Mouse (Mus musculus) neural tube, embryonic 12.5 days (tissue): Measurements from ENCODE around the gene Lamb2. TPM values are rescaled to one million over a fixed set of nuclear protein-coding genes. Genes with fewer than 3 reads are reported as not detected.
A peak's percentile ranks its signal among the peaks of the same experiment; 100 is the strongest.

Experiments
- ATAC-seq: fragments of 200-750 bp; cut with Nextera tagmentation; 2 replicates; pipeline ENCODE4 v1.8.0; 2017; ENCODE audit warnings: low read depth, mild to moderate bottlenecking, moderate TSS enrichment, moderate library complexity; ENCODE audit not compliant: low FRiP score
- H3K27ac ChIP-seq: fragments of 300-500 bp; sonication (generic); 2 replicates; pipeline ENCODE4 v1.5.1; 2016
- H3K27me3 ChIP-seq: fragments of 300-500 bp; sonication (generic); replicated peaks from 2 replicates; pipeline ENCODE4 v1.6.1; 2016; ENCODE audit warnings: mild to moderate bottlenecking
- H3K36me3 ChIP-seq: fragments of 300-500 bp; sonication (generic); 2 replicates; pipeline ENCODE4 v1.6.1; 2016; ENCODE audit warnings: mild to moderate bottlenecking
- H3K4me1 ChIP-seq: fragments of 300-500 bp; sonication (generic); 2 replicates; pipeline ENCODE4 v1.6.1; 2016
- H3K4me2 ChIP-seq: fragments of 300-500 bp; sonication (generic); replicated peaks from 2 replicates; pipeline ENCODE4 v1.6.1; 2016; ENCODE audit warnings: mild to moderate bottlenecking
- H3K4me3 ChIP-seq: fragments of 300-500 bp; sonication (generic); 2 replicates; pipeline ENCODE4 v1.5.1; 2016
- H3K9ac ChIP-seq: fragments of 300-500 bp; sonication (generic); 2 replicates; pipeline ENCODE4 v1.6.1; 2016; ENCODE audit warnings: mild to moderate bottlenecking
- H3K9me3 ChIP-seq: fragments of 300-500 bp; sonication (generic); 2 replicates; pipeline ENCODE4 v1.6.1; 2016; ENCODE audit warnings: mild to moderate bottlenecking
- WGBS: fragments of 180-500 bp; shearing (Covaris S2); methylation state at CpG from one replicate; pipeline ENCODE4 v1.1.7; 2016; 5-methylcytosine and 5-hydroxymethylcytosine counted together
- polyA plus RNA-seq: library from polyadenylated mRNA; unstranded; fragments of >200 nt; fragmentation: Nextera tagmentation; extraction: Ambion mirVana; gene quantifications from 2 replicates; pipeline ENCODE4 v1.2.1, GENCODE M21; 2016

Gene Lamb2
- polyA plus RNA-seq, 1 experiment from 2014 or later = 28.6 TPM

GRCm38 (mm10) chr9:108452291-108452906 lies 27.1 kb upstream of the Lamb2 start:
- H3K27ac ChIP-seq = peak overlapping the region; percentile 4; the same call in 1 of the 2 replicates
- under 1% methylated on average over 40 of the region's 40 CpGs for WGBS
- peaks cover 42% of the 10 kb centered on the region for H3K4me1 ChIP-seq
- peak overlapping the region; percentile 49 for H3K4me3 ChIP-seq
- H3K36me3 ChIP-seq = peaks cover 13% of the 10 kb centered on the region; the same call in 1 of the 2 replicates
- peak; percentile 73 for ATAC-seq
- no peaks in the 10 kb centered on the region for H3K27me3 ChIP-seq
- no peaks in the 10 kb centered on the region for H3K9me3 ChIP-seq
- peak overlapping the region; percentile 74 for H3K4me2 ChIP-seq
- H3K9ac ChIP-seq = peak overlapping the region; percentile 60

- H3K4me2 ChIP-seq = peak overlapping the region; percentile 74
- ATAC-seq = no peak
- H3K36me3 ChIP-seq = peaks cover 8% of the 10 kb centered on the region; the same call in 1 of the 2 replicates
- H3K9ac ChIP-seq = peak overlapping the region; percentile 60
- H3K9me3 ChIP-seq = no peaks in the 10 kb centered on the region
- no peak overlapping the region for H3K27ac ChIP-seq
- H3K4me3 ChIP-seq = peak overlapping the region; percentile 49
- peaks cover 42% of the 10 kb centered on the region for H3K4me1 ChIP-seq
- WGBS = 58% methylated on average over 6 of the region's 6 CpGs
- no peaks in the 10 kb centered on the region for H3K27me3 ChIP-seq
Measured at GRCm38 (mm10) chr9:108452911-108453310, 26.6 kb upstream of the Lamb2 start.

- Histone ChIP-seq H3K36me3 (0 out of 2 replicates have a peak, but pooled peaks cover 2% of the 10 kb centered on the region), H3K4me3 (no peak overlapping the region), H3K27ac (no peak overlapping the region), H3K4me1 (peaks cover 37% of the 10 kb centered on the region), H3K4me2 (no peak overlapping the region), H3K27me3 (no peaks in the 10 kb centered on the region), H3K9ac (no peak overlapping the region), H3K9me3 (no peaks in the 10 kb centered on the region)
- WGBS = 86% methylated on average over 4 of the region's 4 CpGs
- ATAC-seq = no peak
Measured at GRCm38 (mm10) chr9:108453458-108453857, 26.1 kb upstream of the Lamb2 start.

- ATAC-seq = no peak
- Histone ChIP-seq H3K9ac (no peak overlapping the region), H3K4me1 (peaks cover 28% of the 10 kb centered on the region), H3K4me3 (no peak overlapping the region), H3K4me2 (no peak overlapping the region), H3K36me3 (no peaks in the 10 kb centered on the region), H3K27ac (no peak overlapping the region), H3K27me3 (no peaks in the 10 kb centered on the region), H3K9me3 (no peaks in the 10 kb centered on the region)
- 85% methylated on average over 6 of the region's 6 CpGs for WGBS
Measured at GRCm38 (mm10) chr9:108454429-108454828, 25.1 kb upstream of the Lamb2 start.

- WGBS = 80% methylated on average over 12 of the region's 12 CpGs
- Histone ChIP-seq H3K4me1 (peaks cover 16% of the 10 kb centered on the region), H3K36me3 (no peaks in the 10 kb centered on the region), H3K4me2 (no peak overlapping the region), H3K27ac (no peak overlapping the region), H3K27me3 (no peaks in the 10 kb centered on the region), H3K9me3 (no peaks in the 10 kb centered on the region), H3K4me3 (no peak overlapping the region), H3K9ac (no peak overlapping the region)
- no peak for ATAC-seq
Measured at GRCm38 (mm10) chr9:108455747-108456571, 23.6 kb upstream of the Lamb2 start.

- WGBS = 88% methylated on average over 10 of the region's 10 CpGs
- Histone ChIP-seq H3K27ac (no peak overlapping the region), H3K27me3 (no peaks in the 10 kb centered on the region), H3K9ac (no peak overlapping the region), H3K4me1 (peaks cover 15% of the 10 kb centered on the region), H3K4me2 (no peak overlapping the region), H3K36me3 (no peaks in the 10 kb centered on the region), H3K9me3 (no peaks in the 10 kb centered on the region), H3K4me3 (no peak overlapping the region)
- no peak for ATAC-seq
Measured at GRCm38 (mm10) chr9:108456953-108457352, 22.6 kb upstream of the Lamb2 start.

GRCm38 (mm10) chr9:108459939-108460318 lies 19.6 kb upstream of the Lamb2 start:
- Histone ChIP-seq H3K27ac (no peak overlapping the region), H3K36me3 (peaks cover 23% of the 10 kb centered on the region), H3K9me3 (no peaks in the 10 kb centered on the region), H3K4me1 (peaks cover 13% of the 10 kb centered on the region), H3K4me2 (peak overlapping the region; percentile 82), H3K9ac (no peak overlapping the region; the same call in 1 of the 2 replicates), H3K4me3 (peak overlapping the region; percentile 85), H3K27me3 (no peaks in the 10 kb centered on the region)
- ATAC-seq = peak; percentile 27; the same call in 1 of the 2 replicates
- 98% methylated on average over 1 of the region's 1 CpGs for WGBS

GRCm38 (mm10) chr9:108460319-108461178 lies 19.0 kb upstream of the Lamb2 start, which contains the start of gene Ccdc71:
Ccdc71 (plus strand) TSS chr9:108460527.
- H3K4me1 ChIP-seq = peaks cover 13% of the 10 kb centered on the region
- H3K4me2 ChIP-seq = peak within 1 kb of the TSS; percentile 82
- under 1% methylated on average over 50 of the region's 52 CpGs for WGBS
- H3K27ac ChIP-seq = peak within 1 kb of the TSS; percentile 54; the same call in 1 of the 2 replicates
- H3K27me3 ChIP-seq = no peaks in the 10 kb centered on the region
- ATAC-seq = peak; percentile 81
- H3K4me3 ChIP-seq = peak within 1 kb of the TSS; percentile 85
- H3K9ac ChIP-seq = peak within 1 kb of the TSS; percentile 78
- H3K36me3 ChIP-seq = peaks cover 29% of the 10 kb centered on the region
- H3K9me3 ChIP-seq = no peaks in the 10 kb centered on the region

- WGBS = 28% methylated on average over 11 of the region's 11 CpGs
- H3K36me3 ChIP-seq = peaks cover 35% of the 10 kb centered on the region
- H3K4me3 ChIP-seq = peak within 1 kb of the TSS; percentile 85
- peak within 1 kb of the TSS; percentile 82 for H3K4me2 ChIP-seq
- no peaks in the 10 kb centered on the region for H3K27me3 ChIP-seq
- peak within 1 kb of the TSS; percentile 78 for H3K9ac ChIP-seq
- peak; percentile 42 for ATAC-seq
- H3K4me1 ChIP-seq = peaks cover 13% of the 10 kb centered on the region
- H3K27ac ChIP-seq = peak within 1 kb of the TSS; percentile 54; the same call in 1 of the 2 replicates
- no peaks in the 10 kb centered on the region for H3K9me3 ChIP-seq
Measured at GRCm38 (mm10) chr9:108461181-108461631, 18.3 kb upstream of the Lamb2 start, which contains the start of gene Klhdc8b. Klhdc8b (minus strand) TSS chr9:108461581.

GRCm38 (mm10) chr9:108461675-108462074 lies 17.9 kb upstream of the Lamb2 start:
- no peaks in the 10 kb centered on the region for H3K27me3 ChIP-seq
- H3K4me1 ChIP-seq = peaks cover 13% of the 10 kb centered on the region

GRCm38 (mm10) chr9:108462192-108462591 lies 17.3 kb upstream of the Lamb2 start:
- Histone ChIP-seq H3K4me1 (peaks cover 13% of the 10 kb centered on the region), H3K27me3 (no peaks in the 10 kb centered on the region), H3K27ac (no peak overlapping the region), H3K9ac (no peak overlapping the region), H3K36me3 (peaks cover 41% of the 10 kb centered on the region), H3K4me2 (no peak overlapping the region; the same call in 1 of the 2 replicates), H3K4me3 (no peak overlapping the region), H3K9me3 (no peaks in the 10 kb centered on the region)
- 95% methylated on average over 10 of the region's 10 CpGs for WGBS
- ATAC-seq = no peak

More at GRCm38 (mm10) chr9:108461675-108462074, 17.9 kb upstream of the Lamb2 start:
- ATAC-seq = no peak
- H3K4me2 ChIP-seq = peak overlapping the region; percentile 82
- H3K27ac ChIP-seq = no peak overlapping the region
- no peaks in the 10 kb centered on the region for H3K9me3 ChIP-seq
- 94% methylated on average over 5 of the region's 5 CpGs for WGBS
- H3K4me3 ChIP-seq = peak overlapping the region; percentile 85
- H3K9ac ChIP-seq = peak overlapping the region; percentile 78; the same call in 1 of the 2 replicates
- peaks cover 37% of the 10 kb centered on the region for H3K36me3 ChIP-seq
